Mouse (Mus musculus) frontal cortex, adult 2 months (tissue): ENCODE measurements around the gene Olfr1378. TPM values are rescaled to one million over a fixed set of nuclear protein-coding genes. Genes with fewer than 3 reads are reported as not detected.

Experiments
- polyA plus RNA-seq: library from polyadenylated mRNA; depleted of rRNA; stranded (reverse); fragments of >200 nt; gene quantifications from 2 replicates; pipeline ENCODE4 v1.2.3, GENCODE M21; 2012; rRNA removed

Gene Olfr1378
- polyA plus RNA-seq, 1 experiment, result not detected

Other genes starting within 250 kb of the Olfr1378 start
- gene Zfp354c, start 138.8 kb upstream of the Olfr1378 start, polyA plus RNA-seq, result 17.3 and 22.2 TPM in 2 replicates
- 1.9 TPM in 2 replicates for gene Zfp879, start 125.0 kb upstream of the Olfr1378 start, polyA plus RNA-seq
- gene Grm6, start 115.8 kb upstream of the Olfr1378 start, polyA plus RNA-seq, result 0.04 TPM in 1 of 2 replicates, not detected in the other
- gene Zfp454, start 78.9 kb upstream of the Olfr1378 start, polyA plus RNA-seq, result 5.6 and 6.0 TPM in 2 replicates
- 16.1 and 19.2 TPM in 2 replicates for gene Zfp2, start 50.4 kb upstream of the Olfr1378 start, polyA plus RNA-seq
- gene Zfp354b, start 34.9 kb upstream of the Olfr1378 start, polyA plus RNA-seq, result 2.6 and 2.8 TPM in 2 replicates
- not detected in 2 replicates for gene 4933414I15Rik, start 22.8 kb upstream of the Olfr1378 start, polyA plus RNA-seq
- gene Prop1, start 12.8 kb upstream of the Olfr1378 start, polyA plus RNA-seq, result not detected in 2 replicates
- gene Olfr1377, start 15.4 kb downstream of the Olfr1378 start, polyA plus RNA-seq, result not detected in 2 replicates
- not detected in 2 replicates for gene Olfr51, start 37.1 kb downstream of the Olfr1378 start, polyA plus RNA-seq
- not detected in 2 replicates for gene Olfr54, start 47.7 kb downstream of the Olfr1378 start, polyA plus RNA-seq
- not detected in 2 replicates for gene Olfr1375, start 81.6 kb downstream of the Olfr1378 start, polyA plus RNA-seq
- 9.8 and 12.5 TPM in 2 replicates for gene Zfp354a, start 92.7 kb downstream of the Olfr1378 start, polyA plus RNA-seq